Mouse (Mus musculus): Measurements from ENCODE around the gene Rnase13. TPM values are rescaled to one million over a fixed set of nuclear protein-coding genes. Genes with fewer than 3 reads are reported as not detected.

The Rnase13 gene
- polyA plus RNA-seq, 1 experiment from 2014 or later = not detected

GRCm38 (mm10) chr14:51921759-51922570 lies 608 bp downstream of the Rnase13 start:
- Histone ChIP-seq H3K4me2 (ENCODE audit: low read depth, low read length) (no peak overlapping the region), H3K27ac (replicated peaks; ENCODE audit: low read depth, low read length) (no peak overlapping the region), H3K36me3 (replicated peaks; ENCODE audit: control insufficient read depth, insufficient read depth, low read depth, low read length) (no peaks in the 10 kb centered on the region), H3K9me3 (replicated peaks; ENCODE audit: control insufficient read depth, low read length) (no peaks in the 10 kb centered on the region), H3K4me1 (ENCODE audit: control insufficient read depth, insufficient read depth, low read length) (no peaks in the 10 kb centered on the region), H3K4me3 (ENCODE audit: low read depth, low read length) (no peak overlapping the region), H3K9ac (replicated peaks; ENCODE audit: low read length) (no peak overlapping the region), H3K27me3 (ENCODE audit: control insufficient read depth, insufficient read depth, low read length) (no peaks in the 10 kb centered on the region)
- no peak for DNase-seq (ENCODE audit: low spot score)
- 85% methylated on average over 16 of the region's 16 CpGs for WGBS
- no peak for ATAC-seq (replicated peaks; ENCODE audit: insufficient number of reproducible peaks, low FRiP score, low TSS enrichment, low read depth)

GRCm38 (mm10) chr14:51918966-51919365 lies 3.6 kb downstream of the Rnase13 start:
- no peak overlapping the region for H3K4me2 ChIP-seq (ENCODE audit: low read depth, low read length)
- H3K27ac ChIP-seq (replicated peaks; ENCODE audit: low read depth, low read length) = no peak overlapping the region
- H3K27me3 ChIP-seq (ENCODE audit: control insufficient read depth, insufficient read depth, low read length) = no peaks in the 10 kb centered on the region
- H3K9ac ChIP-seq (replicated peaks; ENCODE audit: low read length) = no peak overlapping the region
- no peak for ATAC-seq (replicated peaks; ENCODE audit: insufficient number of reproducible peaks, low FRiP score, low TSS enrichment, low read depth)
- no peak overlapping the region for H3K4me3 ChIP-seq (ENCODE audit: low read depth, low read length)
- no peaks in the 10 kb centered on the region for H3K36me3 ChIP-seq (replicated peaks; ENCODE audit: control insufficient read depth, insufficient read depth, low read depth, low read length)
- no peaks in the 10 kb centered on the region for H3K4me1 ChIP-seq (ENCODE audit: control insufficient read depth, insufficient read depth, low read length)
- no peaks in the 10 kb centered on the region for H3K9me3 ChIP-seq (replicated peaks; ENCODE audit: control insufficient read depth, low read length)
- DNase-seq (ENCODE audit: low spot score) = no peak
- WGBS = 84% methylated on average over 4 of the region's 4 CpGs

- no peak within 1 kb of the TSS for H3K27ac ChIP-seq (replicated peaks; ENCODE audit: low read depth, low read length)
- H3K4me1 ChIP-seq (ENCODE audit: control insufficient read depth, insufficient read depth, low read length) = no peaks in the 10 kb centered on the region
- no peaks in the 10 kb centered on the region for H3K36me3 ChIP-seq (replicated peaks; ENCODE audit: control insufficient read depth, insufficient read depth, low read depth, low read length)
- H3K4me2 ChIP-seq (ENCODE audit: low read depth, low read length) = no peak within 1 kb of the TSS
- WGBS = 87% methylated on average over 4 of the region's 4 CpGs
- no peak within 1 kb of the TSS for H3K4me3 ChIP-seq (ENCODE audit: low read depth, low read length)
- ATAC-seq (replicated peaks; ENCODE audit: insufficient number of reproducible peaks, low FRiP score, low TSS enrichment, low read depth) (no peak), DNase-seq (ENCODE audit: low spot score) (no peak)
- no peak within 1 kb of the TSS for H3K9ac ChIP-seq (replicated peaks; ENCODE audit: low read length)
- H3K27me3 ChIP-seq (ENCODE audit: control insufficient read depth, insufficient read depth, low read length) = no peaks in the 10 kb centered on the region
- no peaks in the 10 kb centered on the region for H3K9me3 ChIP-seq (replicated peaks; ENCODE audit: control insufficient read depth, low read length)
Measured at GRCm38 (mm10) chr14:51918125-51918524, 4.4 kb downstream of the Rnase13 start, which contains the start of gene Tppp2. Gene Tppp2, plus strand, starts transcription at chr14:51918425.

GRCm38 (mm10) chr14:51916539-51916938 lies 6.0 kb downstream of the Rnase13 start:
- Histone ChIP-seq H3K27ac (replicated peaks; ENCODE audit: low read depth, low read length) (no peak overlapping the region), H3K4me3 (ENCODE audit: low read depth, low read length) (no peak overlapping the region), H3K9me3 (replicated peaks; ENCODE audit: control insufficient read depth, low read length) (no peaks in the 10 kb centered on the region), H3K9ac (replicated peaks; ENCODE audit: low read length) (no peak overlapping the region), H3K4me2 (ENCODE audit: low read depth, low read length) (no peak overlapping the region), H3K4me1 (ENCODE audit: control insufficient read depth, insufficient read depth, low read length) (no peaks in the 10 kb centered on the region), H3K27me3 (ENCODE audit: control insufficient read depth, insufficient read depth, low read length) (no peaks in the 10 kb centered on the region), H3K36me3 (replicated peaks; ENCODE audit: control insufficient read depth, insufficient read depth, low read depth, low read length) (no peaks in the 10 kb centered on the region)
- 88% methylated on average over 4 of the region's 4 CpGs for WGBS
- ATAC-seq (replicated peaks; ENCODE audit: insufficient number of reproducible peaks, low FRiP score, low TSS enrichment, low read depth) (no peak), DNase-seq (ENCODE audit: low spot score) (no peak)

GRCm38 (mm10) chr14:51915030-51915429 lies 7.5 kb downstream of the Rnase13 start:
- Histone ChIP-seq H3K4me3 (ENCODE audit: low read depth, low read length) (no peak overlapping the region), H3K4me1 (ENCODE audit: control insufficient read depth, insufficient read depth, low read length) (no peaks in the 10 kb centered on the region), H3K36me3 (replicated peaks; ENCODE audit: control insufficient read depth, insufficient read depth, low read depth, low read length) (no peaks in the 10 kb centered on the region), H3K9ac (replicated peaks; ENCODE audit: low read length) (no peak overlapping the region), H3K27me3 (ENCODE audit: control insufficient read depth, insufficient read depth, low read length) (no peaks in the 10 kb centered on the region), H3K27ac (replicated peaks; ENCODE audit: low read depth, low read length) (no peak overlapping the region), H3K9me3 (replicated peaks; ENCODE audit: control insufficient read depth, low read length) (no peaks in the 10 kb centered on the region), H3K4me2 (ENCODE audit: low read depth, low read length) (no peak overlapping the region)
- no peak for DNase-seq (ENCODE audit: low spot score)
- WGBS = 23% methylated on average over 3 of the region's 3 CpGs
- ATAC-seq (replicated peaks; ENCODE audit: insufficient number of reproducible peaks, low FRiP score, low TSS enrichment, low read depth) = no peak

GRCm38 (mm10) chr14:51913960-51914762 lies 8.4 kb downstream of the Rnase13 start, which contains the start of gene Ndrg2:
Gene Ndrg2, minus strand, starts transcription at chr14:51914158.
- H3K27ac ChIP-seq (replicated peaks; ENCODE audit: low read depth, low read length) = no peak within 1 kb of the TSS
- H3K36me3 ChIP-seq (replicated peaks; ENCODE audit: control insufficient read depth, insufficient read depth, low read depth, low read length) = no peaks in the 10 kb centered on the region
- DNase-seq (ENCODE audit: low spot score) (peak; percentile 58), ATAC-seq (replicated peaks; ENCODE audit: insufficient number of reproducible peaks, low FRiP score, low TSS enrichment, low read depth) (peak; percentile 56)
- WGBS = 2% methylated on average over 22 of the region's 23 CpGs
- H3K27me3 ChIP-seq (ENCODE audit: control insufficient read depth, insufficient read depth, low read length) = no peaks in the 10 kb centered on the region
- no peaks in the 10 kb centered on the region for H3K4me1 ChIP-seq (ENCODE audit: control insufficient read depth, insufficient read depth, low read length)
- no peaks in the 10 kb centered on the region for H3K9me3 ChIP-seq (replicated peaks; ENCODE audit: control insufficient read depth, low read length)
- peak within 1 kb of the TSS; percentile 96 for H3K4me2 ChIP-seq (ENCODE audit: low read depth, low read length)
- peak within 1 kb of the TSS; percentile 4 for H3K9ac ChIP-seq (replicated peaks; ENCODE audit: low read length)
- peak within 1 kb of the TSS; percentile 49 for H3K4me3 ChIP-seq (ENCODE audit: low read depth, low read length)

GRCm38 (mm10) chr14:51913062-51913959 lies 9.3 kb downstream of the Rnase13 start:
- no peaks in the 10 kb centered on the region for H3K27me3 ChIP-seq (ENCODE audit: control insufficient read depth, insufficient read depth, low read length)
- peak overlapping the region; percentile 96 for H3K4me2 ChIP-seq (ENCODE audit: low read depth, low read length)
- no peak overlapping the region for H3K27ac ChIP-seq (replicated peaks; ENCODE audit: low read depth, low read length)
- DNase-seq (ENCODE audit: low spot score) = peak; percentile 68
- no peaks in the 10 kb centered on the region for H3K36me3 ChIP-seq (replicated peaks; ENCODE audit: control insufficient read depth, insufficient read depth, low read depth, low read length)
- no peaks in the 10 kb centered on the region for H3K4me1 ChIP-seq (ENCODE audit: control insufficient read depth, insufficient read depth, low read length)
- H3K9ac ChIP-seq (replicated peaks; ENCODE audit: low read length) = peak overlapping the region; percentile 4
- under 1% methylated on average over 58 of the region's 58 CpGs for WGBS
- H3K9me3 ChIP-seq (replicated peaks; ENCODE audit: control insufficient read depth, low read length) = no peaks in the 10 kb centered on the region
- ATAC-seq (replicated peaks; ENCODE audit: insufficient number of reproducible peaks, low FRiP score, low TSS enrichment, low read depth) = peak; percentile 75
- H3K4me3 ChIP-seq (ENCODE audit: low read depth, low read length) = peak overlapping the region; percentile 49
